Mouse (Mus musculus): ENCODE measurements around the gene Grb2. TPM values are rescaled to one million over a fixed set of nuclear protein-coding genes. Genes with fewer than 3 reads are reported as not detected.

Gene Grb2
- polyA plus RNA-seq, 1 experiment from 2014 or later, result 42.7 TPM

- Histone ChIP-seq H3K9me3 (replicated peaks; ENCODE audit: control insufficient read depth, low read length) (no peaks in the 10 kb centered on the region), H3K4me3 (ENCODE audit: low read depth, low read length) (no peak overlapping the region), H3K36me3 (ENCODE audit: control insufficient read depth, insufficient read depth, low read length) (no peaks in the 10 kb centered on the region), H3K27ac (ENCODE audit: low read depth, low read length) (no peak overlapping the region), H3K9ac (ENCODE audit: low read depth, low read length) (no peak overlapping the region), H3K4me1 (ENCODE audit: control insufficient read depth, insufficient read depth, low read length) (peaks cover 5% of the 10 kb centered on the region; the same call in 1 of the 2 replicates), H3K4me2 (no peak overlapping the region), H3K27me3 (ENCODE audit: control insufficient read depth, insufficient read depth, low read length) (no peaks in the 10 kb centered on the region)
- WGBS (ENCODE audit: insufficient replicate concordance), result 59% methylated on average over 8 of the region's 8 CpGs
- no peak for ATAC-seq (replicated peaks; ENCODE audit: insufficient number of reproducible peaks, low FRiP score, low TSS enrichment)
These were observed 72.9 kb downstream of the Grb2 start for GRCm38 (mm10) chr11:115635484-115635883.

- Histone ChIP-seq H3K9me3 (replicated peaks; ENCODE audit: control insufficient read depth, low read length) (no peaks in the 10 kb centered on the region), H3K4me2 (no peak overlapping the region), H3K9ac (ENCODE audit: low read depth, low read length) (no peak overlapping the region), H3K4me3 (ENCODE audit: low read depth, low read length) (no peak overlapping the region), H3K4me1 (ENCODE audit: control insufficient read depth, insufficient read depth, low read length) (peaks cover 5% of the 10 kb centered on the region; the same call in 1 of the 2 replicates), H3K27ac (ENCODE audit: low read depth, low read length) (no peak overlapping the region), H3K27me3 (ENCODE audit: control insufficient read depth, insufficient read depth, low read length) (no peaks in the 10 kb centered on the region), H3K36me3 (ENCODE audit: control insufficient read depth, insufficient read depth, low read length) (no peaks in the 10 kb centered on the region)
- no peak for ATAC-seq (replicated peaks; ENCODE audit: insufficient number of reproducible peaks, low FRiP score, low TSS enrichment)
- WGBS (ENCODE audit: insufficient replicate concordance), result 72% methylated on average over 8 of the region's 8 CpGs
These were observed 73.4 kb downstream of the Grb2 start for GRCm38 (mm10) chr11:115635041-115635440.

GRCm38 (mm10) chr11:115634109-115634508 is 74.3 kb downstream of the Grb2 start:
- H3K27ac ChIP-seq (ENCODE audit: low read depth, low read length), result no peak overlapping the region
- peaks cover 2% of the 10 kb centered on the region; the same call in 1 of the 2 replicates for H3K4me1 ChIP-seq (ENCODE audit: control insufficient read depth, insufficient read depth, low read length)
- WGBS (ENCODE audit: insufficient replicate concordance), result 85% methylated on average over 4 of the region's 4 CpGs
- H3K36me3 ChIP-seq (ENCODE audit: control insufficient read depth, insufficient read depth, low read length), result no peaks in the 10 kb centered on the region
- no peak overlapping the region for H3K4me3 ChIP-seq (ENCODE audit: low read depth, low read length)
- no peaks in the 10 kb centered on the region for H3K27me3 ChIP-seq (ENCODE audit: control insufficient read depth, insufficient read depth, low read length)
- no peak overlapping the region for H3K9ac ChIP-seq (ENCODE audit: low read depth, low read length)
- no peaks in the 10 kb centered on the region for H3K9me3 ChIP-seq (replicated peaks; ENCODE audit: control insufficient read depth, low read length)
- ATAC-seq (replicated peaks; ENCODE audit: insufficient number of reproducible peaks, low FRiP score, low TSS enrichment), result no peak
- H3K4me2 ChIP-seq, result no peak overlapping the region

GRCm38 (mm10) chr11:115632862-115633261 is 75.5 kb downstream of the Grb2 start:
- no peak overlapping the region for H3K4me2 ChIP-seq
- no peak overlapping the region for H3K4me3 ChIP-seq (ENCODE audit: low read depth, low read length)
- WGBS (ENCODE audit: insufficient replicate concordance), result 81% methylated on average over 10 of the region's 10 CpGs
- no peaks in the 10 kb centered on the region for H3K27me3 ChIP-seq (ENCODE audit: control insufficient read depth, insufficient read depth, low read length)
- ATAC-seq (replicated peaks; ENCODE audit: insufficient number of reproducible peaks, low FRiP score, low TSS enrichment), result no peak
- H3K9me3 ChIP-seq (replicated peaks; ENCODE audit: control insufficient read depth, low read length), result no peaks in the 10 kb centered on the region
- H3K9ac ChIP-seq (ENCODE audit: low read depth, low read length), result no peak overlapping the region
- no peaks in the 10 kb centered on the region for H3K4me1 ChIP-seq (ENCODE audit: control insufficient read depth, insufficient read depth, low read length)
- no peaks in the 10 kb centered on the region for H3K36me3 ChIP-seq (ENCODE audit: control insufficient read depth, insufficient read depth, low read length)
- H3K27ac ChIP-seq (ENCODE audit: low read depth, low read length), result no peak overlapping the region

- no peaks in the 10 kb centered on the region for H3K36me3 ChIP-seq (ENCODE audit: control insufficient read depth, insufficient read depth, low read length)
- no peaks in the 10 kb centered on the region for H3K27me3 ChIP-seq (ENCODE audit: control insufficient read depth, insufficient read depth, low read length)
- H3K9me3 ChIP-seq (replicated peaks; ENCODE audit: control insufficient read depth, low read length), result no peaks in the 10 kb centered on the region
- no peaks in the 10 kb centered on the region for H3K4me1 ChIP-seq (ENCODE audit: control insufficient read depth, insufficient read depth, low read length)
- WGBS (ENCODE audit: insufficient replicate concordance), result 73% methylated on average over 7 of the region's 7 CpGs
- H3K27ac ChIP-seq (ENCODE audit: low read depth, low read length), result no peak overlapping the region
- ATAC-seq (replicated peaks; ENCODE audit: insufficient number of reproducible peaks, low FRiP score, low TSS enrichment), result no peak
- H3K4me3 ChIP-seq (ENCODE audit: low read depth, low read length), result no peak overlapping the region
- no peak overlapping the region for H3K4me2 ChIP-seq
- no peak overlapping the region for H3K9ac ChIP-seq (ENCODE audit: low read depth, low read length)
These were observed 76.2 kb downstream of the Grb2 start for GRCm38 (mm10) chr11:115632247-115632646.

- no peaks in the 10 kb centered on the region for H3K9me3 ChIP-seq (replicated peaks; ENCODE audit: control insufficient read depth, low read length)
- H3K4me1 ChIP-seq (ENCODE audit: control insufficient read depth, insufficient read depth, low read length), result 0 out of 2 replicates have a peak, but pooled peaks cover 4% of the 10 kb centered on the region
- H3K36me3 ChIP-seq (ENCODE audit: control insufficient read depth, insufficient read depth, low read length), result no peaks in the 10 kb centered on the region
- H3K27ac ChIP-seq (ENCODE audit: low read depth, low read length), result no peak overlapping the region
- no peak for ATAC-seq (replicated peaks; ENCODE audit: insufficient number of reproducible peaks, low FRiP score, low TSS enrichment)
- H3K27me3 ChIP-seq (ENCODE audit: control insufficient read depth, insufficient read depth, low read length), result no peaks in the 10 kb centered on the region
- no peak overlapping the region for H3K4me3 ChIP-seq (ENCODE audit: low read depth, low read length)
- no peak overlapping the region; the same call in 1 of the 2 replicates for H3K4me2 ChIP-seq
- 18% methylated on average over 3 of the region's 3 CpGs for WGBS (ENCODE audit: insufficient replicate concordance)
- no peak overlapping the region for H3K9ac ChIP-seq (ENCODE audit: low read depth, low read length)
These were observed 76.9 kb downstream of the Grb2 start for GRCm38 (mm10) chr11:115631505-115631890.

GRCm38 (mm10) chr11:115630532-115631504 is 77.6 kb downstream of the Grb2 start:
- Histone ChIP-seq H3K9me3 (replicated peaks; ENCODE audit: control insufficient read depth, low read length) (no peaks in the 10 kb centered on the region), H3K4me3 (ENCODE audit: low read depth, low read length) (no peak overlapping the region), H3K36me3 (ENCODE audit: control insufficient read depth, insufficient read depth, low read length) (no peaks in the 10 kb centered on the region), H3K9ac (ENCODE audit: low read depth, low read length) (no peak overlapping the region), H3K4me1 (ENCODE audit: control insufficient read depth, insufficient read depth, low read length) (0 out of 2 replicates have a peak, but pooled peaks cover 4% of the 10 kb centered on the region), H3K4me2 (no peak overlapping the region; the same call in 1 of the 2 replicates), H3K27ac (ENCODE audit: low read depth, low read length) (no peak overlapping the region), H3K27me3 (ENCODE audit: control insufficient read depth, insufficient read depth, low read length) (no peaks in the 10 kb centered on the region)
- WGBS (ENCODE audit: insufficient replicate concordance), result 46% methylated on average over 16 of the region's 16 CpGs
- no peak for ATAC-seq (replicated peaks; ENCODE audit: insufficient number of reproducible peaks, low FRiP score, low TSS enrichment)

- Histone ChIP-seq H3K36me3 (ENCODE audit: control insufficient read depth, insufficient read depth, low read length) (no peaks in the 10 kb centered on the region), H3K4me1 (ENCODE audit: control insufficient read depth, insufficient read depth, low read length) (0 out of 2 replicates have a peak, but pooled peaks cover 4% of the 10 kb centered on the region), H3K9ac (ENCODE audit: low read depth, low read length) (no peak overlapping the region), H3K27ac (ENCODE audit: low read depth, low read length) (no peak overlapping the region), H3K27me3 (ENCODE audit: control insufficient read depth, insufficient read depth, low read length) (no peaks in the 10 kb centered on the region), H3K4me3 (ENCODE audit: low read depth, low read length) (no peak overlapping the region), H3K4me2 (no peak overlapping the region), H3K9me3 (replicated peaks; ENCODE audit: control insufficient read depth, low read length) (no peaks in the 10 kb centered on the region)
- no peak for ATAC-seq (replicated peaks; ENCODE audit: insufficient number of reproducible peaks, low FRiP score, low TSS enrichment)
- 80% methylated on average over 13 of the region's 13 CpGs for WGBS (ENCODE audit: insufficient replicate concordance)
These were observed 78.5 kb downstream of the Grb2 start for GRCm38 (mm10) chr11:115629734-115630531.

Measured in heart, embryonic 11.5 days (tissue).